Mouse (Mus musculus): ENCODE data around the gene Mup15. TPM values are rescaled to one million over a fixed set of nuclear protein-coding genes. Genes with fewer than 3 reads are reported as not detected.
"Not testable (repeated sequence)": the region's sequence is repeated elsewhere in the genome, so short reads cannot be mapped to it uniquely, and the experiment has no call there.

The Mup15 gene
- polyA plus RNA-seq (2015; fragmentation: Nextera tagmentation; extraction: Ambion mirVana): not detected in 2 replicates

GRCm38 (mm10) chr4:61439643-61440042 lies at the start of gene Mup15:
Gene Mup15, minus strand, starts transcription at chr4:61439743.
- H3K4me2 ChIP-seq (ENCODE audit: low read depth, low read length); H3K27me3 ChIP-seq (replicated peaks; ENCODE audit: control insufficient read depth, insufficient read depth, low read length); ATAC-seq; H3K9me3 ChIP-seq (ENCODE audit: control insufficient read depth, low read length); H3K36me3 ChIP-seq (ENCODE audit: control insufficient read depth, insufficient read depth, low read length); H3K4me3 ChIP-seq (ENCODE audit: low read length); H3K27ac ChIP-seq (ENCODE audit: low read length); H3K9ac ChIP-seq (ENCODE audit: low read depth, low read length); H3K4me1 ChIP-seq (ENCODE audit: control insufficient read depth, insufficient read depth, low read length): not testable (repeated sequence)
- WGBS: no CpG with 5 or more reads among the region's 4 CpGs

Other genes starting within 250 kb of the Mup15 start
- gene Mup13, start 211.5 kb downstream of the Mup15 start, polyA plus RNA-seq (2015; fragmentation: Nextera tagmentation; extraction: Ambion mirVana): not detected in 2 replicates
- gene Mup14, start 135.7 kb downstream of the Mup15 start, polyA plus RNA-seq (2015; fragmentation: Nextera tagmentation; extraction: Ambion mirVana): not detected in 2 replicates
- not detected in 2 replicates for gene Mup16, start 79.8 kb upstream of the Mup15 start, polyA plus RNA-seq (2015; fragmentation: Nextera tagmentation; extraction: Ambion mirVana)
- not detected in 2 replicates for gene Mup17, start 156.1 kb upstream of the Mup15 start, polyA plus RNA-seq (2015; fragmentation: Nextera tagmentation; extraction: Ambion mirVana)
- gene Mup18, start 234.4 kb upstream of the Mup15 start, polyA plus RNA-seq (2015; fragmentation: Nextera tagmentation; extraction: Ambion mirVana): not detected in 2 replicates